In the genomic region with DNA sequence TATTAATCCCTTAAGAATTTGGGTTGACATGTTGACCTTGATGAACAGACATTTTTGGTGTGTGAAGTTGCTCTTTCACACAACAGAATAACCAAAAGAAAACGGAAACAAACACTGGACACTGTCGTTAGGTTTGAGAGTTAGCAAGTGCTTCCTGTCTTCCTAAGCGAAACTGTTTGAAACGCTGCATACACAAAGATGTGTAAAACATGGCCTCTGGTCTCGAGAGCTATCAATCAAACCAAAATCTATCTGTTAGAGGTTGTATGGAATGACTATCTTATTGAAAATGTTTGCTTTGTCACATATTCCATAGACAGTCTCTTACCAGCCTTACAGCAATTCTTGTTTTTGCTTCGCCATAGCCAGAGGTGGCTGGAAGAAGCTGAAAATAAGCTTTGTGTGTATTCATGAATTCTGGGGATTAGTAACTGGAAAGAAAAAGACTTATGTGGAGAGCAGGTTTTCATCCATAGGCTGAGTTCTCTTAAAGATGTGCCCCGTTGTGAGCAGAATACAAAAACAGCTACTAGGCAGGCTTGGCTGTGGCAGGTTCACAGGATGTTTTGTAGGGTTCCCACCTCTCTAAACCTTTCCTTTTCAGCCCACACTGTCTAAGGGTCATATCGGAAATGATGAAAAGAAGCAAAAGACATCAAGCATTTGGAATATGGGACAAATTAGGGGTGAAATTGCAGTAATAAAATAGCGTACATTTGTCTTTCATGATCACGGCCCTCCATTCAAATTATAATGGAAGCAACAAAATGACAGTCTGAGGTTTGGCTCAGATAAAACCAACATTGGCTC, we compare ENCODE assay signal across 13 mouse cellular contexts.
DNase-seq lines count a peak whose midpoint lies in the region; ATAC-seq and TF ChIP-seq lines count a peak whose summit lies in the region.
"Had no signal": no experiment of that assay in that cellular context is flagged by ENCODE, and none has a peak within 500 bp of the region (broad histone marks: within the 10 kb centered on the region; RNA-seq: fewer than 3 reads in every experiment).

No protein-coding gene starts in this region.

- peak overlapping the region; percentile 31 for H3K4me2 ChIP-seq in forebrain, postnatal 0 days (ENCODE audit: low read depth)
- peak overlapping the region; percentile 34 for H3K4me2 ChIP-seq in midbrain, embryonic 14.5 days (ENCODE audit: low read length)
- H3K4me2 ChIP-seq: limb, embryonic 12.5 days had no signal

- H3K27ac ChIP-seq in forebrain, postnatal 0 days (ENCODE audit: low read depth, low read length): peak overlapping the region; percentile 85
- H3K27ac ChIP-seq in midbrain, embryonic 14.5 days (replicated peaks; ENCODE audit: low read depth, low read length): peak overlapping the region; percentile 94
- H3K27ac ChIP-seq: gastrocnemius, adult 2 months; limb, embryonic 12.5 days had no signal

- no peaks in the 10 kb centered on the region for H3K27me3 ChIP-seq in forebrain, postnatal 0 days (ENCODE audit: insufficient read depth, low read length)
- no peaks in the 10 kb centered on the region for H3K27me3 ChIP-seq in midbrain, embryonic 14.5 days (ENCODE audit: control insufficient read depth, insufficient read depth, low read length)
- H3K27me3 ChIP-seq: limb, embryonic 12.5 days had no signal

- no peaks in the 10 kb centered on the region for H3K36me3 ChIP-seq in forebrain, postnatal 0 days (ENCODE audit: insufficient read depth)
- no peaks in the 10 kb centered on the region for H3K36me3 ChIP-seq in midbrain, embryonic 14.5 days (ENCODE audit: control insufficient read depth, insufficient read depth, low read length)
- H3K36me3 ChIP-seq: limb, embryonic 12.5 days had no signal

- peak overlapping the region; percentile 38 for H3K9ac ChIP-seq in forebrain, postnatal 0 days
- H3K9ac ChIP-seq in midbrain, embryonic 14.5 days (replicated peaks; ENCODE audit: low read length): peak overlapping the region; percentile 7; the same call in 1 of the 2 replicates
- H3K9ac ChIP-seq: limb, embryonic 12.5 days had no signal

- WGBS in forebrain, postnatal 0 days: 7% methylated on average over 10 of the region's 10 CpGs
- 7% methylated on average over 10 of the region's 10 CpGs for WGBS in midbrain, embryonic 14.5 days

- H3K4me1 ChIP-seq in forebrain, postnatal 0 days (ENCODE audit: insufficient read depth): peaks cover 9% of the 10 kb centered on the region; the same call in 1 of the 2 replicates
- H3K4me1 ChIP-seq in midbrain, embryonic 14.5 days (ENCODE audit: control insufficient read depth, insufficient read depth, low read length): peaks cover 24% of the 10 kb centered on the region

- H3K9me3 ChIP-seq in forebrain, postnatal 0 days (ENCODE audit: low read length): no peaks in the 10 kb centered on the region
- no peaks in the 10 kb centered on the region for H3K9me3 ChIP-seq in midbrain, embryonic 14.5 days (ENCODE audit: control insufficient read depth, low read length)
- H3K9me3 ChIP-seq: limb, embryonic 12.5 days had no signal

- no peak overlapping the region for H3K4me3 ChIP-seq in forebrain, postnatal 0 days (ENCODE audit: low read depth, low read length)
- H3K4me3 ChIP-seq in midbrain, embryonic 14.5 days (replicated peaks; ENCODE audit: low read depth, low read length): peak overlapping the region; percentile 1; the same call in 1 of the 2 replicates
- H3K4me3 ChIP-seq: gastrocnemius, adult 2 months; limb, embryonic 12.5 days had no signal

- TF ChIP-seq CTCF in forebrain, postnatal 0 days (IDR thresholded peaks at IDR 0.05; ENCODE audit: low read depth): no peak

- intact Hi-C loops in heart, postnatal 14 days (cut with DNase I): no loop called here

- ATAC-seq in forebrain, postnatal 0 days: peak; percentile 40
- ATAC-seq in midbrain, embryonic 14.5 days (ENCODE audit: low FRiP score, low TSS enrichment): peak; percentile 83

- peak; percentile 62 for DNase-seq in Muller cell, postnatal 12 days (ENCODE audit: inconsistent ontology term)
- peak; percentile 50 for DNase-seq in brain, adult 2 months (ENCODE audit: low read depth, low spot score)
- DNase-seq in forebrain, postnatal 0 days: peak; percentile 68
- peak; percentile 80 for DNase-seq in midbrain, embryonic 14.5 days
- DNase-seq in heart, postnatal 14 days: no peak
- no peak for DNase-seq in thymus, adult 18-20 months
- DNase-seq in adrenal gland, postnatal 4 days (ENCODE audit: low spot score in 2 of 2): no peak
- DNase-seq: gastrocnemius, adult 2 months; kidney, adult 18-20 months; layer of hippocampus, adult 9-11 months; lung, adult 2 months; thymus, postnatal 4 days had no signal

Comparison
In these comparisons a context has a peak if more than half of its experiments do, and no peak if none do; other contexts are left out.
1. DNase-seq: peak in Muller cell, postnatal 12 days (single experiment), brain, adult 2 months (single experiment), forebrain, postnatal 0 days (single experiment) and midbrain, embryonic 14.5 days (single experiment); none in heart, postnatal 14 days (0 of 2), thymus, adult 18-20 months (0 of 2) and adrenal gland, postnatal 4 days (0 of 2).